Mouse (Mus musculus) kidney, adult 2 months (tissue): ENCODE data around the gene Atg16l2.

Source experiments
- CTCF ChIP-seq: fragments of 200-500 bp; conservative IDR thresholded peaks from 2 replicates; pipeline ENCODE4 v1.5.1; 2011; ENCODE audit warnings: low read depth, mild to moderate bottlenecking, control low read depth, low read length, moderate library complexity, mixed read lengths; ENCODE audit not compliant: insufficient read depth, insufficient read length
- POLR2A ChIP-seq: fragments of 200-500 bp; IDR thresholded peaks from one replicate; pipeline ENCODE4 v1.6.1; 2011; ENCODE audit warnings: low read depth, low read length, control low read depth

GRCm38 (mm10) chr7:101272466-101273160 lies 29.4 kb downstream of the Atg16l2 start:
- TF ChIP-seq CTCF (no peak), POLR2A (no peak)
